Mouse (Mus musculus): ENCODE results near the gene Ano1.
A peak's percentile ranks its signal among the peaks of the same experiment; 100 is the strongest.

Gene Ano1

DNA sequence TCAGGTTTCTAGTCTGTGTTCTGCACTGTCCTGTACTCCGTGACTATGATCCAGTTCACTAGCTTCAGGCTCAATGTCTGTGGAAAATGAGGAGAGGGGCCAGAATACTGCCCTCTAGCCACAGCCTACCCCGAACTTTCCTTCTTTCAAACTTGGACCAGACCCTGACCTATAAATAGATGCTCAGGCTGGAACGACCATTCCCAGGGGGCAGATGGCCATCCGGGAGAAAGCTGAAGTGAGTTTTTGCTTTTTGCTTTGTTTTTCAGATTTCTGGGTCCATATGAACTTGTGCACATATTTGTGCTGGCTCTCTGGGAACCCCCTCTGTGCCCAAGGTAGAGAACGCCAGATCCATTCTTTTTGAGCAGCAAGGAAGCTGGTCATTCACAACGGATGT, 116.9 kb downstream of the Ano1 start:
- no peak for DNase-seq (ENCODE audit: low spot score in 2 of 2)

- DNase-seq (ENCODE audit: low spot score in 2 of 2), result no peak
Measured at GRCm38 (mm10) chr7:144634450-144634849, 117.3 kb downstream of the Ano1 start.

DNA sequence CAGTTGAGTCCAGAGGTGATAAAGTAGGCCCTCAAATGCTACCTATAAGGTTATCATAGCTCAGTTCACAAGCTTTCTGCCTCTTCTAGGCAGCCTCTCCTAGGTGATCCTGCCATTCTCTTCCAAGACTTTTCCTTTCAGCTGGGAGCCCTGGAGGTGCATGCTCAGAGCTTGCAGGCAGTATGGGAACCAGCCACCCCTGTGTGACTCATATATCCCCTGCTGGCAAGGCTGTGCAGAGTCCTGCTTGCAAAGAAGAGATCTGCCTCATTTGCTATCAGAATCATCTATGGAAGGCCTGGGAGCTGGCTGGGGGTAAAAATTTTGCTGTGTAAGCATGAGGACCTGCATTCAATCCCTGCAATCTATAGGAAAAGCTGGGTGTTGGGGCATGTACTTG, 119.5 kb downstream of the Ano1 start:
- no peak for DNase-seq (ENCODE audit: low spot score in 2 of 2)

- DNase-seq (ENCODE audit: low spot score in 2 of 2), result no peak
Measured at GRCm38 (mm10) chr7:144630622-144631021, 121.2 kb downstream of the Ano1 start.

DNA sequence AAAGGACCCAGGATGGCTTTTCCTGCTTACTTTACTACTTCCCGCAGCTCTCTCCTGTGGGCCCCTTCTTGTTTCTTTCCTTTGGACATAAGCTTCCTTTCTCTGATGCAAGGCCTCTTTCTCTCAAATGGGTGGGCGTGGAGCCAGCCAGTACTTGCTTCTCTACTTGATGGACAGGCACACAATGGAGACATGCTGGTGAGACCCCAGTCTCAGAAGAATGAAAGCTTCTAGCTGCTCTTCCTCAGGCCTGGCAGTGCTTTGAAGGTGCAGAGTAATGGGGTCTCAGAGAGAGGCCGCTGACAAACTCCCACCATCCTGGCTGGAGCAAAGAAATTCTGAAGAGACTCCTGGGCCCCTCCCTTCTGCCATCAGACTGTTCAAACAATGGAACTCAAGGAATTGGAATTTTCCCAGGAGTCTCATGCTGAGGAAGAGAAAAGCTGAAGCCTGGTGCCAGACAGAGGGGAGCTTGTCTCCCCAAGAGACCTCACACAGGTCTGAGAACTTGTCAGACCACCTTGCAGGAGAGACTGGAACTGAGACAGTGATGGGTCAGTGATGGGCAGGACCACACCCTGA, 123.3 kb downstream of the Ano1 start:
- no peak for DNase-seq (ENCODE audit: low spot score in 2 of 2)

GRCm38 (mm10) chr7:144627606-144628333, 124.0 kb downstream of the Ano1 start:
- DNase-seq (ENCODE audit: low spot score in 2 of 2), result no peak

DNA sequence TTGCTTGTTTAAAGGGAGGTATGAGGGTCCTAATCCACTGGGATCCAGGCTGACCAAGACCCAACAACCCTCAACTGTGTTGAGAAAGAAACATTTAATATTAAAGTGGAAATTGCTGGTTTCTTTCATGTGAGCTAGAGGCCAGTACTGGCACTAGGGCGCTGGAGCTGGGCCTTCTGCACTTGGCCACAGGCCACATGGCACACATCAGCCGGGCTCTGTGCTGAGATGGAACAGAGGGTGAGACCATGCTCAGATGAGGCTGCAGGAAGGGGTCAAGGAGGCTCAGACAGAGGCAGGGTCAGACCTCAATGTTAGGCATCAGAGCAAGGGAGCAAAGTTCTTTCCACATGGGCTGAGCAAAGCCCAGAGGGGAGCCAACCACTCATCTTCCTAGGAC, 125.7 kb downstream of the Ano1 start:
- no peak for DNase-seq (ENCODE audit: low spot score in 2 of 2)

- DNase-seq (ENCODE audit: low spot score in 2 of 2), result no peak
Measured at GRCm38 (mm10) chr7:144620721-144621681, 130.8 kb downstream of the Ano1 start.

- DNase-seq (ENCODE audit: low spot score in 2 of 2), result no peak
Measured at GRCm38 (mm10) chr7:144620315-144620714, 131.5 kb downstream of the Ano1 start.

GRCm38 (mm10) chr7:144615343-144615742, 136.4 kb downstream of the Ano1 start:
- DNase-seq (ENCODE audit: low spot score in 2 of 2), result no peak

- DNase-seq (ENCODE audit: low spot score in 2 of 2), result no peak
Measured at GRCm38 (mm10) chr7:144612829-144613228, 138.9 kb downstream of the Ano1 start.

DNA sequence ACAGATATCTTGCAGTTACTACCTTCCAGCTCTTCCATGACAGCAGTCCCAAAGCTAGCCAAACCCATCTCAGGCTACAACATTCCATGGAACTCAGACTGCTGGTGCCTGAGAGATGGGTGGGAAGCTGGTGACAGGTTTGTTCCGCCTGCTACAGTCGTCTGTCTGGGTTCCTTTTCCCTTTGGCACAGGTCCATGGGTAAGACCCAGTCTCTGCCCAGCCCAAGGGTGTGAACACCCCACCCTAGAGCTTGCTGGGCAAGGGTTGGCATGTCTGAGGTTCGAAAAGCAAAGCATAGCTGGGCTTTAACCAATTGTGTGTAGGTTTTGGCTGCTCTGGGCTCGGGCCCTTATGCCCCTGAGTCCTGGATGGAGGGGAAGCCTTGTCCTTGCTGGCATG, 139.4 kb downstream of the Ano1 start:
- no peak for DNase-seq (ENCODE audit: low spot score in 2 of 2)

DNA sequence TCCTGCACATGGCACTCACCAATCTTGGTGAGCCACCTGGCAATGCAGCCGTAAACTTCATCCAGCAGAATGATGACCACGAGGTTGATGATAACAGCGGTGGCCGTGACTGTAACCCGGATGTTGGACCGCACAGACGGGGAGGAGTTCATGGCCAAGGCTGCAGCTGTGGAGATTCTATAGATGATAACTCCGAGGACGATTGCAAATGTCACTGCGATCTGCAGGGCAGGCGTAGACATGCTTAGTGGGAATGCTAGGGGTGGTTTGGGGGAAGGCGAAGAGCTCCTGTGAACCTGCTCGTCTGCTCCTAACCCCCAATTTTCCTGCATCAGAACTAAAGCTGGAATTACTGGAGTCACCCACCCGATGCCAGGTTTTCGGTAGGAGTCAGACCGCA, 140.2 kb downstream of the Ano1 start:
- DNase-seq (ENCODE audit: low spot score in 2 of 2), result no peak

GRCm38 (mm10) chr7:144609568-144609967, 142.2 kb downstream of the Ano1 start:
- DNase-seq (ENCODE audit: low spot score in 2 of 2), result no peak

GRCm38 (mm10) chr7:144607862-144608261, 143.9 kb downstream of the Ano1 start:
- DNase-seq (ENCODE audit: low spot score in 2 of 2), result no peak

DNA sequence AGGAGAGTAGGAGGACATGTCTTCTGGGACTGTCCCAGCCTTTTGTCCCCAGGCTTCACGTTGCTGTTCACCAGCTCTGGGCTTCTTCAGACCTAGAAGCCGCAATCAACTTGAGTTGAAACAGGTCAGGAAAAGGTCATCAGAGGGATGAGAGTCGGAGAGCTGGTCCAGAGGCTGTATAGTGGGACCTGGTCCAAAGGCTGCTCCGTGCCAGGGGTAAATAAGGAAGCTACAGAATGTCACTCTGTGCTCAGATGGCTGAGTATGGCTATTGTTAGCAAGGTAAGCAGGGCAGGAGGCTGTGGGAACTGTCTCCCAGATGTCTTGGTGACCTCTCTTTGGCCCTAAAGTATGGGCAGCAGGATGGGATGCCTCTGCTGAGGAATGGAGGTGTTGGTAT, 147.0 kb downstream of the Ano1 start:
- DNase-seq (ENCODE audit: low spot score in 2 of 2), result no peak

- DNase-seq (ENCODE audit: low spot score in 2 of 2), result no peak
Measured at GRCm38 (mm10) chr7:144604291-144604690, 147.5 kb downstream of the Ano1 start.

DNA sequence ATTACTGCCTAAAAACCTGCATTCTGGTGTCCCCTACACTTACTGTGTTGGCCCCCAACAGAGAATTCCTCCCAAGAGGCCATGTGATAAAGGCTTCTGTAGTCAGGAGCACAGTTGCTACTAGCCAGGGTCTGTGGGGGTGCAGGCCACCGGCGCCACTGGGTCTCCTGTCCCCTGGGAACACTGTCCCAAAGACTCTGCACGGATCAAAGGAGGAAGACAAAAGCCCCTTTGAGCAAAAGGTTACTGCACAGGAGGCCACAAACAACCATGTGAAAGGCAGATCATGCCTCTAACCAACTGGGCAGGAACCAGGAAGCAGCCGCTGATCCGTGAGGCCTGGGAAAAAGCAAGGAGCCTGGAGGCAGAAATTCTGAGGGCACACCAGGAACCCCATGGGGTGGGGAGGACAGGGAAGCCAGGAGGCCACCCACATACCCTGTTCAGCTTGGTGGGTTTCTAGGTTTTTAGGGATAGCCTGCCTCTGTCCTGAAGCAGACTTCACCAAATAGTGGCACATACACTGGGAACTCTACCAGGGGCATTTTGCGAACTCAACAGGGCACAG, 151.4 kb downstream of the Ano1 start:
- DNase-seq (ENCODE audit: low spot score in 2 of 2), result no peak

DNA sequence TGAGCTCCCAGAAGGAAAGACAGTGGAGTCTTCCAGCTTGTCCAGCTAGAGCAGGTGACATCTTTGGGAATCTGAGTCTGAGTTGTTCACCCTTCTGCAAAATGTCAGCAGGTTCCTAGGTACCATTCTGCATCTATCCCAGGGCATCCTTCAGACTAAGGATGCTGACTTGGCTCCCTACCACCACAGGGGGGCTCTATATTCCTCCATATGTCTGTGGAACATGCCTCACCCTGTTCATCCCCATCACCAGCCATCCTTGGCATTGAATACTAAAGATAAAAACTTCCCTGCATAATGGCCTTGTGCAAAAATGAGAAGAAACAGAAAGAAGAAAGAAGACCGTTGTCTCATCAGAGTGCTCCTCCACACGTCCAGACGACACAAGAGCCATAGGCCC, 162.3 kb downstream of the Ano1 start:
- no peak for DNase-seq (ENCODE audit: low spot score in 2 of 2)

- peak in 1 of 2 experiments; percentile 22 for DNase-seq (ENCODE audit: low spot score in 2 of 2)
Measured at GRCm38 (mm10) chr7:144587291-144587690, 164.5 kb downstream of the Ano1 start.

GRCm38 (mm10) chr7:144585648-144586047, 166.1 kb downstream of the Ano1 start:
- DNase-seq (ENCODE audit: low spot score in 2 of 2), result peak; percentile 25 to 55

DNA sequence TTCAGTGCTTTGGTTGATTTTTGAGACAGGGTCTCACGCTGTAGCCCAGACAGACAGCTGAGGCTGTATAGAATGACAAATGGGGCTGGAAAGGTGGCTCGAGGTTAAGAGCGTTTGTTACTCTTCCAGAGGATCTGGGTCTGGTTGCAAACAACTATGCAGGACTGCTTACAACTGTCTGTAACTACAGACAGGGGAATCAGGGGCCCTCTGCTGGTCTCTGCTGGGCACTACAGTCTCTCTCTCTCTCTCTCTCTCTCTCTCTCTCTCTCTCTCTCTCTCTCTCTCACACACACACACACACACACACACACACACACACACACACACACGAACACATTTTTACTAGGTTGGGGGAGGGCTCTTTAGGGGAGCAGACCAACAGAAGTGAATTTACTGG, 168.2 kb downstream of the Ano1 start:
- peak; percentile 32 to 64 for DNase-seq (ENCODE audit: low spot score in 2 of 2)
